Mouse (Mus musculus): ENCODE measurements at regions not wholly inside any gene's neighbourhood (a gene's known extent, or its start where the extent isn't known, plus 50 kb on each side); places are given as distances from the start of the nearest gene placed in this dataset.

- TF ChIP-seq CTCF (IDR thresholded peaks at IDR 0.05; ENCODE audit: low read depth, low read length) (no peak), POLR2A (IDR thresholded peaks at IDR 0.05; ENCODE audit: extremely low read depth, insufficient read depth, low read length) (no peak)
Measured at GRCm38 (mm10) chr4:106157451-106158179, 158.4 kb upstream of the Usp24 start.
